Mouse (Mus musculus) kidney, adult 11 months (tissue): ENCODE data around the gene Caap1.

Experiments
- DNase-seq: peaks from one replicate; pipeline ENCODE4 v3.0.0; 2022

The Caap1 gene

DNA sequence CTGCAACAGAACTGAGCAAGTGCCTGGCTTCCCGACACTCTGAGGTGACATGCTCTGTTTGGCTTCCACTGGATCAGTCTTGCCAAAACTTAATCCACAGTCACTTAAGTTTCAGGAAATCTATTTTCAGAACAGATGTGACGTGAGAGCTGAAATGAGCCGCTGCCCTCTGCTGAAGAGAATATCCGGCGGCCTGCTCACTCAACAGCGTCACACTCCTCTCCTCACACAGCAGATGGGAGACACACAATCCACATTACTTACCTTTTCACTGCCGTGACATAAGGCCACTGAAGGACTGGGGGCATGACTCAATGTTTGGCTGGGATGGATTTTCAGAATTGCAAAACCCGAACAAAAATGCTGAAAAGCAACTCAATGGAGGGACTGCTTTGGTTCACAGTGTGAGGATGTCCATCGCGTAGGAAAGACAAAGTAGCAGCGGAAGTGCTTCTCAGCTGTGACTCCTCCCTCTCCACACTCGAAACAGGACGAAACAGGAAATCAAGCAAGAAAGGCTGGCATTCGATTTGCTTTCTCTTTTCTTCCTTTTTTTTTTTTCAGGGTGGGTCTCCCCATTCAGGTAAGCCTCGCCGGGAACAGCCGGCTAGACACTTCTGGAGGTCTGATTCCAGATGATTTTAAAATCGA is 79.7 kb downstream of the Caap1 start:
- DNase-seq: peak; percentile 9

DNA sequence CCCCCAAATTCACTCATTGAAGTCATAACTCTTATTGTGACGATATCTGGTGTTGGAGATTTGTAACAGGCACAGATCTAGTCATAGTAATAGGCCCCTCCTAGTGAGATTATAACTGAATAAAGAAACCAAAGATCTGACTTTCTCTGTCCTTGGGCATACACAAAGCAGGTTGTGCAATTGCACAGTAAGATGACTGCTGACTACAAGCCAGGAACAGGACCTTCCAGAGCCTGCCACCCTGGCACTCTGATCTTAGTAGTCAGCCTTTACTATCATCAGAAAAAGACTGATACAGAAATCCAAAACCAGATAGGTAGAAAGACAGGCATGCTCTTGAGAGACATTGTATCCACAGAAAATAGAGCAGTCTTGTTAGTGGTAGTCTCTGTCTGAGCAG is 83.3 kb downstream of the Caap1 start:
- no peak for DNase-seq

GRCm38 (mm10) chr4:94459424-94459823 is 97.2 kb downstream of the Caap1 start:
- no peak for DNase-seq

DNA sequence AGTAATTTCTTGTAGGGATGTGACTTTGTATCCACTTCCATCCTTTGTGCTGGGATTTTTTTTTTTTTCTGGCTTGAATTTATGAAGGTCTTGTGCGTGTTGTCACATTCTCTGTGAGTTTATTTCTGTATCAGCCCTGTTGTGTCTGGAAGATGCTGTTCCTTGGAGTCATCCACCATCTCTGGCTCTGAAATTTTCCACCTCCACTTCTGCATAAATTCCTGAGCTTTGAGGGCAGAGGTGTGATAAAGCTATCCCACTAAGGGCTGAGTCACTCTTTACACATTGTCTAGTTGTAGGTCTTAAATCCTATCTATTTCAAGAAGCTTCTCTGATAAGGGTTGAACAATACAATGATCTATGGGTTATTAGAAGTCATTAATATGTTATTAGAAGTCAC is 101.7 kb downstream of the Caap1 start:
- no peak for DNase-seq
